ENCODE assay signal across 19 mouse cellular contexts in genomic region chr5:132826009-132826408, GRCm38 (mm10).
DNase-seq lines count a peak whose midpoint lies in the region; ATAC-seq and TF ChIP-seq lines count a peak whose summit lies in the region.
"Had no signal": no experiment of that assay in that cellular context is flagged by ENCODE, and none has a peak within 500 bp of the region (broad histone marks: within the 10 kb centered on the region; RNA-seq: fewer than 3 reads in every experiment).

No protein-coding gene starts in this region.

- no peak overlapping the region for H3K9ac ChIP-seq in limb, embryonic 14.5 days (ENCODE audit: low read depth, low read length, severe bottlenecking)
- H3K9ac ChIP-seq: forebrain, embryonic 15.5 days; hindbrain, embryonic 13.5 days; intestine, embryonic 15.5 days; midbrain, embryonic 12.5 days had no signal

- H3K4me1 ChIP-seq in limb, embryonic 14.5 days (ENCODE audit: control insufficient read depth, insufficient read depth, low read length), result peaks cover 11% of the 10 kb centered on the region
- no peaks in the 10 kb centered on the region for H3K4me1 ChIP-seq in limb, embryonic 10.5 days
- H3K4me1 ChIP-seq: intestine, embryonic 15.5 days; midbrain, embryonic 12.5 days had no signal

- H3K36me3 ChIP-seq in limb, embryonic 14.5 days (ENCODE audit: control insufficient read depth, insufficient read depth, low read length), result no peaks in the 10 kb centered on the region
- no peaks in the 10 kb centered on the region for H3K36me3 ChIP-seq in limb, embryonic 10.5 days
- H3K36me3 ChIP-seq: forebrain, embryonic 15.5 days; hindbrain, embryonic 13.5 days; intestine, embryonic 15.5 days; midbrain, embryonic 12.5 days had no signal

- no peak for TF ChIP-seq POLR2A in limb, embryonic 14.5 days (IDR thresholded peaks at IDR 0.05; ENCODE audit: borderline replicate concordance, extremely low read depth, insufficient read depth, insufficient read length)

- no peak overlapping the region for H3K4me2 ChIP-seq in limb, embryonic 14.5 days (replicated peaks; ENCODE audit: low read depth, low read length, severe bottlenecking)
- H3K4me2 ChIP-seq: forebrain, embryonic 15.5 days; hindbrain, embryonic 13.5 days; intestine, embryonic 15.5 days; liver, embryonic 11.5 days; midbrain, embryonic 12.5 days had no signal

- peak; percentile 14 for DNase-seq in limb, embryonic 14.5 days (ENCODE audit: low spot score)
- no peak for DNase-seq in limb, embryonic 10.5 days (ENCODE audit: low spot score)
- peak; percentile 9 to 23 for DNase-seq in gastrocnemius, adult 8-10 months (ENCODE audit: low spot score in 2 of 2)
- peak; percentile 41 for DNase-seq in heart, adult 8-10 months (ENCODE audit: low spot score)
- DNase-seq in lung, postnatal 4 days, result peak; percentile 7 to 31
- DNase-seq in right cerebral cortex, adult 18-20 months, result no peak
- no peak for DNase-seq in left cerebral cortex, postnatal 4 days
- DNase-seq: adrenal gland, postnatal 25 days; cerebellum, adult 9-10 months; embryo, embryonic 11 days; right cerebral cortex, postnatal 14 days had no signal

- WGBS in limb, embryonic 14.5 days, result 78% methylated on average over 5 of the region's 5 CpGs
- WGBS in limb, embryonic 10.5 days, result 89% methylated on average over 5 of the region's 5 CpGs

- no peaks in the 10 kb centered on the region for H3K9me3 ChIP-seq in limb, embryonic 14.5 days (ENCODE audit: control insufficient read depth, low read length)
- no peaks in the 10 kb centered on the region for H3K9me3 ChIP-seq in limb, embryonic 10.5 days (replicated peaks)
- H3K9me3 ChIP-seq: forebrain, embryonic 15.5 days; hindbrain, embryonic 13.5 days; intestine, embryonic 15.5 days; midbrain, embryonic 12.5 days had no signal

- H3K27ac ChIP-seq in limb, embryonic 14.5 days (replicated peaks; ENCODE audit: low read depth, low read length), result no peak overlapping the region
- H3K27ac ChIP-seq in limb, embryonic 10.5 days, result no peak overlapping the region
- H3K27ac ChIP-seq: forebrain, embryonic 15.5 days; hindbrain, embryonic 13.5 days; intestine, embryonic 15.5 days; kidney, postnatal 0 days; midbrain, embryonic 12.5 days had no signal

- no peak overlapping the region for H3K4me3 ChIP-seq in limb, embryonic 14.5 days (replicated peaks; ENCODE audit: low read length)
- H3K4me3 ChIP-seq in limb, embryonic 10.5 days, result no peak overlapping the region
- H3K4me3 ChIP-seq: erythroblast, embryonic 14.5 days; forebrain, embryonic 15.5 days; hindbrain, embryonic 13.5 days; intestine, embryonic 15.5 days; midbrain, embryonic 12.5 days; myocyte had no signal

- no peak for ATAC-seq in limb, embryonic 14.5 days (ENCODE audit: low FRiP score, low read depth)
- ATAC-seq: forebrain, embryonic 15.5 days; intestine, embryonic 15.5 days had no signal

- intact Hi-C loops in left cerebral cortex, postnatal 4 days (cut with DNase I), result no loop called here

- no peaks in the 10 kb centered on the region for H3K27me3 ChIP-seq in limb, embryonic 14.5 days (ENCODE audit: control insufficient read depth, insufficient read depth, low read length)
- no peaks in the 10 kb centered on the region for H3K27me3 ChIP-seq in limb, embryonic 10.5 days (ENCODE audit: low read depth, poor library complexity, severe bottlenecking)
- H3K27me3 ChIP-seq: forebrain, embryonic 15.5 days; hindbrain, embryonic 13.5 days; intestine, embryonic 15.5 days; midbrain, embryonic 12.5 days had no signal

Comparison
In these comparisons a context has a peak if more than half of its experiments do, and no peak if none do; other contexts are left out.
1. DNase-seq: peak in limb, embryonic 14.5 days (single experiment), gastrocnemius, adult 8-10 months (2 of 2), heart, adult 8-10 months (single experiment) and lung, postnatal 4 days (2 of 2); none in limb, embryonic 10.5 days (single experiment), right cerebral cortex, adult 18-20 months (single experiment) and left cerebral cortex, postnatal 4 days (single experiment).